Mouse (Mus musculus) cerebellum, adult 18-20 months (tissue): ENCODE results near the gene Arsa.

ENCODE experiments used
- DNase-seq, 2 experiments: peaks; one replicate each; pipeline ENCODE4 v3.0.0; 2021

The Arsa gene

GRCm38 (mm10) chr15:89477091-89477491, at the start of gene Arsa:
Arsa (minus strand) TSS chr15:89477425.
- no peak for DNase-seq

- DNase-seq, result peak in 1 of 2 experiments; percentile 41
Measured at GRCm38 (mm10) chr15:89526776-89527325, 49.6 kb upstream of the Arsa start.

- DNase-seq, result no peak
Measured at GRCm38 (mm10) chr15:89525896-89526295, 48.7 kb upstream of the Arsa start.

- peak; percentile 78 to 87 for DNase-seq
Measured at GRCm38 (mm10) chr15:89525464-89525863, 48.2 kb upstream of the Arsa start.

- DNase-seq, result peak; percentile 75
Measured at GRCm38 (mm10) chr15:89524611-89525415, 47.6 kb upstream of the Arsa start.

- DNase-seq, result peak in 1 of 2 experiments; percentile 50
Measured at GRCm38 (mm10) chr15:89524001-89524571, 46.9 kb upstream of the Arsa start.

GRCm38 (mm10) chr15:89523283-89523832, 46.1 kb upstream of the Arsa start:
- peak; percentile 71 to 87 for DNase-seq

- DNase-seq, result peak; percentile 47 to 59
Measured at GRCm38 (mm10) chr15:89522566-89523282, 45.5 kb upstream of the Arsa start.

- peak; percentile 65 to 69 for DNase-seq
Measured at GRCm38 (mm10) chr15:89521951-89522350, 44.7 kb upstream of the Arsa start.

GRCm38 (mm10) chr15:89512679-89513078, 35.5 kb upstream of the Arsa start:
- no peak for DNase-seq

- DNase-seq, result no peak
Measured at GRCm38 (mm10) chr15:89507751-89508150, 30.5 kb upstream of the Arsa start.

GRCm38 (mm10) chr15:89504838-89505237, 27.6 kb upstream of the Arsa start:
- DNase-seq, result no peak

- no peak for DNase-seq
Measured at GRCm38 (mm10) chr15:89501321-89501720, 24.1 kb upstream of the Arsa start.

- DNase-seq, result peak; percentile 46 to 58
Measured at GRCm38 (mm10) chr15:89500221-89500791, 23.1 kb upstream of the Arsa start.

- DNase-seq, result peak; percentile 46 to 77
Measured at GRCm38 (mm10) chr15:89499784-89500220, 22.6 kb upstream of the Arsa start.

- DNase-seq, result peak in 1 of 2 experiments; percentile 38
Measured at GRCm38 (mm10) chr15:89498961-89499688, 21.9 kb upstream of the Arsa start, which contains the start of gene Shank3. Shank3 (plus strand) TSS chr15:89499623.

GRCm38 (mm10) chr15:89498049-89498960, 21.1 kb upstream of the Arsa start:
- DNase-seq, result peak; percentile 66 to 68

- DNase-seq, result no peak
Measured at GRCm38 (mm10) chr15:89497391-89498048, 20.3 kb upstream of the Arsa start.

- DNase-seq, result no peak
Measured at GRCm38 (mm10) chr15:89496841-89497240, 19.6 kb upstream of the Arsa start.

- DNase-seq, result no peak
Measured at GRCm38 (mm10) chr15:89496131-89496530, 18.9 kb upstream of the Arsa start.
